Mouse (Mus musculus): Measurements from ENCODE around the gene Arl4a. TPM values are rescaled to one million over a fixed set of nuclear protein-coding genes. Genes with fewer than 3 reads are reported as not detected.
A peak's percentile ranks its signal among the peaks of the same experiment; 100 is the strongest.

Gene Arl4a
- polyA plus RNA-seq, 1 experiment from 2014 or later, result 139 TPM

DNA sequence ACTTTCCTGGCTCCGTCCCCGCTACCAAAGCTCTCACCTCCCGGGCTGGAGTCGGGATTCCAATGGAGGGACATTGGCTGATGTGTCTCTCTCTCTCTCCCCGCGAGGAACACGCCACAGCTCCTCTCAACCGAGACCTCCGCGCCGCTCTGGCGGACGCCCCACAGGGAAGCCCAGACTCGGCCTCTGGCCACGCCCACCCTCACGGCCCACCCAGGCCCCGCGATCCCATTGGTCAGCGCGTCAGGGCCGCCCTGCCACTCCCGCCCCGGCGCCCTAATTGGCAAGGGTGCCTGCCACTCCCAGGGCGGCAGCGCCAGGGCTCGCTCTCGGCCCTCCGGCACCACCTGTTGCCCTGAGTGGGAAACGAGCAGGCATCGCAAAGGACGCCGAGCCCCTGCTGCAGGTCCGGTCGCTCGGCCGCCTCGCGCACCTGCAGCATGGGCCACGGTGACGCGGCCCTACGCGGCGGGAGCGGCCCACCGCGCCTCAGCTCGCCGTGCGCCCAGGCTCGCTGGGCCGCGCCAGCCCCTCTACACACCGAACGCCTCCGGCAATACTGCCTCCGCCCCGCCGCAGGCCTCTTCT lies 505 bp downstream of the Arl4a start:
- DNase-seq, result peak; percentile 98
- peak overlapping the region; percentile 83 for H3K9ac ChIP-seq (replicated peaks; ENCODE audit: low read length)
- no peaks in the 10 kb centered on the region for H3K27me3 ChIP-seq (ENCODE audit: control insufficient read depth, insufficient read depth, low read length)
- no peaks in the 10 kb centered on the region for H3K9me3 ChIP-seq (ENCODE audit: control insufficient read depth, low read length)
- whole genome bisulfite sequencing, result under 1% methylated on average over 60 of the region's 60 CpGs
- H3K4me3 ChIP-seq (replicated peaks; ENCODE audit: low read depth, low read length), result peak overlapping the region; percentile 90
- peak overlapping the region; percentile 59 for H3K4me2 ChIP-seq (ENCODE audit: low read length)
- peak; percentile 97 for ATAC-seq (ENCODE audit: low FRiP score, low TSS enrichment)
- peaks cover 18% of the 10 kb centered on the region; the same call in 1 of the 2 replicates for H3K4me1 ChIP-seq (ENCODE audit: control insufficient read depth, insufficient read depth, low read length)
- H3K36me3 ChIP-seq (ENCODE audit: control insufficient read depth, insufficient read depth, low read length), result no peaks in the 10 kb centered on the region
- H3K27ac ChIP-seq (replicated peaks; ENCODE audit: low read depth, low read length), result peak overlapping the region; percentile 95

DNA sequence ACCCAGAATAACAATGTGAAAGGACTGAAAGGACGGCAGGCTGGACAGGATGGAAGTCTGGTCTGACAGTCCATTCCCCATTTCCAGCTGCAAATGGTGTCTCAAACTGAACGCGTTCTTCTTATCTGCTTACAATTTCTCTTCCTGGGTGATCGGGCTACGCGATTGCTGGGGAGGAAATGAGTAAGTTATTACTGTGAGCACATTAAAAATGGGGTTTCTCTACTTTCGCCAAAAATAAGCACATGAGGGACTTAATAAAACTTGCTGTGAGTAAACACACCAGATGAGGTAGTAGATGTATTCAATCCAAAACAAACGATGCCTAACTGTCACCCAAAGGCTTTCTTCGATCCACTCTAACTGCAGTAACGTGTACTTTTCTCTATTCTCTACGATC lies 1.2 kb downstream of the Arl4a start:
- H3K9ac ChIP-seq (replicated peaks; ENCODE audit: low read length), result peak overlapping the region; percentile 83
- peak overlapping the region; percentile 59 for H3K4me2 ChIP-seq (ENCODE audit: low read length)
- H3K27me3 ChIP-seq (ENCODE audit: control insufficient read depth, insufficient read depth, low read length), result no peaks in the 10 kb centered on the region
- ATAC-seq (ENCODE audit: low FRiP score, low TSS enrichment) (no peak), DNase-seq (peak; percentile 46)
- peak overlapping the region; percentile 90 for H3K4me3 ChIP-seq (replicated peaks; ENCODE audit: low read depth, low read length)
- 0 out of 2 replicates have a peak, but pooled peaks cover under 1% of the 10 kb centered on the region for H3K36me3 ChIP-seq (ENCODE audit: control insufficient read depth, insufficient read depth, low read length)
- WGBS, result 2% methylated on average over 11 of the region's 11 CpGs
- peak overlapping the region; percentile 95 for H3K27ac ChIP-seq (replicated peaks; ENCODE audit: low read depth, low read length)
- peaks cover 18% of the 10 kb centered on the region; the same call in 1 of the 2 replicates for H3K4me1 ChIP-seq (ENCODE audit: control insufficient read depth, insufficient read depth, low read length)
- H3K9me3 ChIP-seq (ENCODE audit: control insufficient read depth, low read length), result 0 out of 2 replicates have a peak, but pooled peaks cover under 1% of the 10 kb centered on the region

DNA sequence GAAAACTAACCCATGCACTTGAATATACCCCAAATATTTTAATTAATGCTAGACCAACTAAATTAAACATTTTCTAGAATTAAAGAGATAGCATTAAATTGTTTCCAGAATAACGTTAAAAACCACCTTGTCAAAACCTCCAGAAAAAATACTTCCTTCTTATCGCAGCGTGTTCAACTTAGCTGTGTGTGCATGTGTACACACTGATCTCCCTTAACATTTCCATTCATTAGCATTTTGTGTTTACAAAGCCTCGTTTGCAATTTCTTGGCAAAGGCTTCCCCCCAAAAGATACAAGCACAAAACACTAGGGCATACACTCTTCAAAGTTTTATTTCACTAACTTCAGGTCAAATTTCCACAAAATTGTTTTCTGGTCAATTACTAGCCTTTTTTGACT lies 2.3 kb downstream of the Arl4a start:
- Histone ChIP-seq H3K4me3 (replicated peaks; ENCODE audit: low read depth, low read length) (peak overlapping the region; percentile 90), H3K27ac (replicated peaks; ENCODE audit: low read depth, low read length) (no peak overlapping the region), H3K4me1 (ENCODE audit: control insufficient read depth, insufficient read depth, low read length) (peaks cover 18% of the 10 kb centered on the region; the same call in 1 of the 2 replicates), H3K4me2 (ENCODE audit: low read length) (peak overlapping the region; percentile 59), H3K27me3 (ENCODE audit: control insufficient read depth, insufficient read depth, low read length) (no peaks in the 10 kb centered on the region), H3K9ac (replicated peaks; ENCODE audit: low read length) (no peak overlapping the region), H3K36me3 (ENCODE audit: control insufficient read depth, insufficient read depth, low read length) (0 out of 2 replicates have a peak, but pooled peaks cover 7% of the 10 kb centered on the region), H3K9me3 (ENCODE audit: control insufficient read depth, low read length) (0 out of 2 replicates have a peak, but pooled peaks cover 10% of the 10 kb centered on the region)
- DNase-seq (no peak), ATAC-seq (ENCODE audit: low FRiP score, low TSS enrichment) (no peak)
- 69% methylated on average over 4 of the region's 4 CpGs for WGBS

DNA sequence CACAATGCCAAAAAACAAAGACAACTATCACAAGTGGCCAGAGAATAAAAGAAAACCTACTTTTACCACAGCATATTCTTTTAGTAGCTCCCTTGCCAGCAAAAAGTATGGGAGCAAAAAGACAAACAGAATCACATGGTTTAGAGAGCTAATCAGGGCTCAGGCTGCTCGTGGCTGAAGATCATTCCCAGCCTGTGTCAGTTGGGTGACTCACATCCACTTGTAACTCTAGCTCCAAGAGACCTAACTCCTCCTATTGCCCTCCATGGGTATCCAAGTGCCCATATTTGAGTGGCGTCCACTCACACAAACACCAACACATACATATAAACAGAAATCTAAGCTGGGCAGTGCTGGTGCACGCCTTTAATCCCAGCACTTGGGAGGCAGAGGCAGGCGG lies 8.6 kb downstream of the Arl4a start:
- 84% methylated on average over 4 of the region's 4 CpGs for WGBS
- 0 out of 2 replicates have a peak, but pooled peaks cover 3% of the 10 kb centered on the region for H3K4me1 ChIP-seq (ENCODE audit: control insufficient read depth, insufficient read depth, low read length)

DNA sequence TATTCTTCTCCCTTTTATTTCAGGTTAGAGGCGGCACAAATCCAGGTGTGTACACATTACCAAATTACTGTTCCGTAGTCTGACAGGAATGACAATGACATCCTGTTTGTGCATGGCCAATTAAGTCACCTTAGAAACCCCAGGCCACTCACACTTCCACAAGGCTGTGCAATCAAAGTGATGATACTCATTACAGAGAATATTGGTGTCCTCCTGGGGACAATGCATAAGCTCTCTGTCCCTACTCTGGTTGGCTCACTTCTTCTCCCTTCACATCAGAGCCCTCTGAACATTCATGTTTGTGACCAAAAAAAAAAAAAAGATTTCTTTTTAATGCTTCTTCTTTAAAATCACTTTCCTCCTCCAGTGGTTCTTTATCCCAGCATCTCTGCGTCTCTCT lies 10.0 kb downstream of the Arl4a start:
- Histone ChIP-seq H3K9me3 (ENCODE audit: control insufficient read depth, low read length) (0 out of 2 replicates have a peak, but pooled peaks cover 14% of the 10 kb centered on the region), H3K27me3 (ENCODE audit: control insufficient read depth, insufficient read depth, low read length) (no peaks in the 10 kb centered on the region), H3K36me3 (ENCODE audit: control insufficient read depth, insufficient read depth, low read length) (0 out of 2 replicates have a peak, but pooled peaks cover 11% of the 10 kb centered on the region), H3K4me1 (ENCODE audit: control insufficient read depth, insufficient read depth, low read length) (no peaks in the 10 kb centered on the region), H3K4me2 (ENCODE audit: low read length) (no peak overlapping the region), H3K9ac (replicated peaks; ENCODE audit: low read length) (no peak overlapping the region), H3K27ac (replicated peaks; ENCODE audit: low read depth, low read length) (no peak overlapping the region), H3K4me3 (replicated peaks; ENCODE audit: low read depth, low read length) (no peak overlapping the region)
- no peak for DNase-seq
- 93% methylated on average over 3 of the region's 3 CpGs for WGBS
- ATAC-seq (ENCODE audit: low FRiP score, low TSS enrichment), result no peak

More for the DNA sequence above, 8.6 kb downstream of the Arl4a start:
- Histone ChIP-seq H3K9ac (replicated peaks; ENCODE audit: low read length) (no peak overlapping the region), H3K4me3 (replicated peaks; ENCODE audit: low read depth, low read length) (no peak overlapping the region), H3K4me2 (ENCODE audit: low read length) (no peak overlapping the region), H3K9me3 (ENCODE audit: control insufficient read depth, low read length) (0 out of 2 replicates have a peak, but pooled peaks cover 14% of the 10 kb centered on the region), H3K36me3 (ENCODE audit: control insufficient read depth, insufficient read depth, low read length) (0 out of 2 replicates have a peak, but pooled peaks cover 11% of the 10 kb centered on the region), H3K27me3 (ENCODE audit: control insufficient read depth, insufficient read depth, low read length) (no peaks in the 10 kb centered on the region), H3K27ac (replicated peaks; ENCODE audit: low read depth, low read length) (no peak overlapping the region)
- no peak for DNase-seq
- ATAC-seq (ENCODE audit: low FRiP score, low TSS enrichment), result no peak

DNA sequence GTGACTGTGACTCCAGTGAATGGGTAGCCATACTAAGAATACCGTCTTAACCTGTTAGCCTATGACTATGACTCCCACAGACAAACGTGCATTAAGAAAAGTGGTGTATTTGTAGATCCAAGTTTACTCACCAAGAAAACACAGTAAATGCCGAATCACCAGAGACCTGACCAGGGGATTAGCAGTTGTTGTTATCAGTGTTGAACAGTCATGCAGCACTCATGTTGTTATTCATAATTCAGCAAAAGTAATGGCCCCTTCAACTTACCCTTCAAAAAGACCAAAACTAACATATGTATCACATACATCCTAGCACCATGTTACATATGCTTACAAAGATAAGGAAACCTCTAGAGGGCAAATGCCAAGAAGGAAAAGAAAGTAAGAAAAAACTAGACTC lies 10.4 kb downstream of the Arl4a start:
- ATAC-seq (ENCODE audit: low FRiP score, low TSS enrichment), result no peak
- no peaks in the 10 kb centered on the region for H3K4me1 ChIP-seq (ENCODE audit: control insufficient read depth, insufficient read depth, low read length)
- WGBS, result 88% methylated on average over 3 of the region's 3 CpGs

DNA sequence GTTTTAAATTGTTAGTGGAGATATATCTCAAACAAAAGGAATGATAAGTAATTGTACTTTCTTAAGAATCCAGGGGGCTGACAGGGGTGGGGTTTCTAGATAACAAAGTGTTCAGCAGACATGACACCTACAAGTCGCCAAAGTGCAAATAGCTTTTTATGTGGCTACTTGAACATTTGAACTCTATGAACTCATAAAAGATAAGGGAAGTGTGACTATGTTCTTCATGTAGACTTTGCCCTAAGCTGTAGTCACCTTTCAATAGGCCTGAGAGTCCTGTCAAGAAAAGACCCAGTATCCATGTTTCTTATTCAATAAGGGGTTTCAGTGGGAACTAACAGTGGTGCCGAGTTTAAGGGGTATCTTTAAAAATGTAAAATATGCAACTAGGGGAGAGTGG lies 13.9 kb downstream of the Arl4a start:
- no peak overlapping the region for H3K4me2 ChIP-seq (ENCODE audit: low read length)
- H3K27me3 ChIP-seq (ENCODE audit: control insufficient read depth, insufficient read depth, low read length), result no peaks in the 10 kb centered on the region
- DNase-seq (no peak), ATAC-seq (ENCODE audit: low FRiP score, low TSS enrichment) (no peak)
- H3K4me3 ChIP-seq (replicated peaks; ENCODE audit: low read depth, low read length), result no peak overlapping the region
- no peak overlapping the region for H3K9ac ChIP-seq (replicated peaks; ENCODE audit: low read length)
- H3K36me3 ChIP-seq (ENCODE audit: control insufficient read depth, insufficient read depth, low read length), result no peaks in the 10 kb centered on the region
- H3K4me1 ChIP-seq (ENCODE audit: control insufficient read depth, insufficient read depth, low read length), result no peaks in the 10 kb centered on the region
- no peak overlapping the region for H3K27ac ChIP-seq (replicated peaks; ENCODE audit: low read depth, low read length)
- WGBS, result 93% methylated on average over 2 of the region's 2 CpGs
- H3K9me3 ChIP-seq (ENCODE audit: control insufficient read depth, low read length), result no peaks in the 10 kb centered on the region

More for the DNA sequence above, 10.4 kb downstream of the Arl4a start:
- Histone ChIP-seq H3K4me3 (replicated peaks; ENCODE audit: low read depth, low read length) (no peak overlapping the region), H3K9ac (replicated peaks; ENCODE audit: low read length) (no peak overlapping the region), H3K4me2 (ENCODE audit: low read length) (no peak overlapping the region), H3K36me3 (ENCODE audit: control insufficient read depth, insufficient read depth, low read length) (0 out of 2 replicates have a peak, but pooled peaks cover 11% of the 10 kb centered on the region), H3K9me3 (ENCODE audit: control insufficient read depth, low read length) (0 out of 2 replicates have a peak, but pooled peaks cover 14% of the 10 kb centered on the region), H3K27ac (replicated peaks; ENCODE audit: low read depth, low read length) (no peak overlapping the region), H3K27me3 (ENCODE audit: control insufficient read depth, insufficient read depth, low read length) (no peaks in the 10 kb centered on the region)
- DNase-seq, result no peak

DNA sequence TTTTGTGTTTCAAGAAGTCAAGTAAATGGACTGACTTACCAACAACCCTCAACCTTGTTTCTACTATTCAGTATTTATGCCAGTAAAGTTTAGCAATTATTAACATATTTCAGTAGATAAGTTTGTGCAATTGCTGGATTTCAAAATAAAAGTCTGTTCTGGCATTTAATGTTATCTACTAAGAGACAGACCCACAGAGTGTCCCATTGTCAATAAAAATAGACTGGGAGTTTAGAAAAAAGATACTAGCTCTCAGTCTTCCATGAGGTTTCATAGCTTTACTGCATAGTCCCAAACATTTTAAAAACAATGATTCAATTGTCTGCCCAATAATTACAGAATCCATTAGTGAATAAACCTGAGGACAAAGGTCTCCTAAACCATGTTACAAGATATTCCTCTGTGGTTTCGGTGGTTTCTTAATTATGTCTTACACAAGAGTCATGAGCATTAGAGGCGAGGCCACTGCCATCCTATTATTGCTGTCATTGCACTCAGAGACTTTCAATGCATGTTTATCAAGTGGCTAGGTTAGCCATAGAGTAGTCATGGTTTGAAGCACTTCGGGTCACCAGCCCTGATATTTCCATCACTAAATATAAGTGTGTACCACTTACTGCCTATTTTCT lies 14.7 kb downstream of the Arl4a start:
- H3K4me2 ChIP-seq (ENCODE audit: low read length), result no peak overlapping the region
- H3K9me3 ChIP-seq (ENCODE audit: control insufficient read depth, low read length), result no peaks in the 10 kb centered on the region
- H3K4me1 ChIP-seq (ENCODE audit: control insufficient read depth, insufficient read depth, low read length), result no peaks in the 10 kb centered on the region
- H3K27ac ChIP-seq (replicated peaks; ENCODE audit: low read depth, low read length), result no peak overlapping the region
- H3K4me3 ChIP-seq (replicated peaks; ENCODE audit: low read depth, low read length), result no peak overlapping the region
- ATAC-seq (ENCODE audit: low FRiP score, low TSS enrichment), result no peak
- H3K27me3 ChIP-seq (ENCODE audit: control insufficient read depth, insufficient read depth, low read length), result no peaks in the 10 kb centered on the region
- H3K9ac ChIP-seq (replicated peaks; ENCODE audit: low read length), result no peak overlapping the region
- no peak for DNase-seq
- H3K36me3 ChIP-seq (ENCODE audit: control insufficient read depth, insufficient read depth, low read length), result no peaks in the 10 kb centered on the region
- 88% methylated on average over 3 of the region's 3 CpGs for WGBS

All from midbrain, embryonic 14.5 days (tissue).